Mouse (Mus musculus) cerebellum, adult 2 months (tissue): Measurements from ENCODE around the gene Sec22a.

ENCODE experiments used
- CTCF ChIP-seq: fragments of 200-500 bp; IDR thresholded peaks from 2 replicates; pipeline ENCODE4 v1.5.1; 2011; ENCODE audit warnings: low read depth, mild to moderate bottlenecking, control low read depth, low read length, moderate library complexity, borderline replicate concordance; ENCODE audit not compliant: insufficient read depth
- POLR2A ChIP-seq: fragments of 200-500 bp; IDR thresholded peaks from 2 replicates; pipeline ENCODE4 v1.6.1; 2011; ENCODE audit warnings: low read length, control low read depth, borderline replicate concordance; ENCODE audit not compliant: insufficient read depth

DNA sequence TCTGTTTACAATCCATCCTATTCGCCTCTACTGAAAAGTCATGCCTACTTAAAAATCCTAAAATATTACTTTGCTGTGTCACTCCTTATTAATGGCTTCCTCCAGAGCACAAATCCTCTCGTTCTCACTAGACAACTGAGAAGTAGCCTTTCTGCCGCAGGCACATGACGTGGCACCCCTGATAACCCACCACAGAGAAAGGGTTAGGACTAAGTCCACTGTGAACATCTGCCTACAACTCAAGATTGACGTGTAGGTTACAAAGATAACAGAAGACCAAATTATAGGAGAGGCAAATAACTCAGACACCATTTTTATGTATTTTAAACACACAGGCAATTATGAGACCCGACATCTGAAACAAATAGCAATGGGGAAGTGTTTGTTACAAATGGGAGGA lies 45.3 kb downstream of the Sec22a start:
- TF ChIP-seq CTCF: no peak
- TF ChIP-seq POLR2A: no peak
